Mouse (Mus musculus) myocyte (in vitro differentiated cells): ENCODE measurements around the gene Cend1. TPM values are rescaled to one million over a fixed set of nuclear protein-coding genes. Genes with fewer than 3 reads are reported as not detected.
A peak's percentile ranks its signal among the peaks of the same experiment; 100 is the strongest.

ENCODE experiments used
- H3K27me3 ChIP-seq: one replicate; pipeline ENCODE4 v1.6.1; 2011; ENCODE audit not compliant: control insufficient read depth, insufficient read depth, insufficient read length
- H3K36me3 ChIP-seq: one replicate; pipeline ENCODE4 v1.6.1; 2011; ENCODE audit not compliant: control insufficient read depth, insufficient read depth
- H3K4me2 ChIP-seq: one replicate; pipeline ENCODE4 v1.6.1; 2011; ENCODE audit warnings: low read depth, control low read depth
- H3K4me3 ChIP-seq: one replicate; pipeline ENCODE4 v1.5.1; 2011; ENCODE audit warnings: mild to moderate bottlenecking, control low read depth, moderate library complexity
- H3K79me2 ChIP-seq: one replicate; pipeline ENCODE4 v1.6.1; 2011; ENCODE audit not compliant: control insufficient read depth, insufficient read depth
- H3ac ChIP-seq: one replicate; pipeline ENCODE4 v1.6.1; 2011; ENCODE audit not compliant: control insufficient read depth, insufficient read length
- CEBPB ChIP-seq: IDR thresholded peaks from 2 replicates; pipeline ENCODE4 v1.6.1; 2011; ENCODE audit warnings: mild to moderate bottlenecking, moderate library complexity; ENCODE audit not compliant: poor library complexity, insufficient read depth, severe bottlenecking
- E2F4 ChIP-seq: IDR thresholded peaks from one replicate; pipeline ENCODE4 v1.6.1; 2011; ENCODE audit warnings: mild to moderate bottlenecking, control low read depth, moderate library complexity; ENCODE audit not compliant: insufficient read depth
- MAX ChIP-seq: IDR thresholded peaks from one replicate; pipeline ENCODE4 v1.6.1; 2011; ENCODE audit warnings: low read depth, mild to moderate bottlenecking, control low read depth
- MYOD1 ChIP-seq, 3 experiments: IDR thresholded peaks; one replicate each; pipeline ENCODE4 v1.6.1; 2011; ENCODE audit warnings: control low read depth in 2 of 3, low read depth in 2 of 3, mild to moderate bottlenecking in 2 of 3, moderate library complexity in 1 of 3; ENCODE audit not compliant: insufficient read length in 2 of 3, control insufficient read depth in 1 of 3
- MYOG ChIP-seq, 3 experiments: IDR thresholded peaks; one replicate each; pipeline ENCODE4 v1.6.1; 2011; ENCODE audit warnings: control low read depth in 2 of 3, low read depth in 2 of 3, mild to moderate bottlenecking in 2 of 3; ENCODE audit not compliant: insufficient read length in 2 of 3, control insufficient read depth in 1 of 3, insufficient read depth in 1 of 3
- POLR2A ChIP-seq: IDR thresholded peaks from one replicate; pipeline ENCODE4 v1.6.1; 2011; ENCODE audit warnings: low read depth, mild to moderate bottlenecking, control low read depth, moderate library complexity; ENCODE audit not compliant: insufficient read length
- POLR2AphosphoS2 ChIP-seq: IDR thresholded peaks from one replicate; pipeline ENCODE4 v1.6.1; 2011; ENCODE audit warnings: low read depth, control low read depth; ENCODE audit not compliant: insufficient read length
- REST ChIP-seq: IDR thresholded peaks from one replicate; pipeline ENCODE4 v1.6.1; 2011; ENCODE audit warnings: mild to moderate bottlenecking, control low read depth, moderate library complexity; ENCODE audit not compliant: insufficient read depth, insufficient read length
- SRF ChIP-seq: IDR thresholded peaks from one replicate; pipeline ENCODE4 v1.6.1; 2011; ENCODE audit warnings: low read depth; ENCODE audit not compliant: control insufficient read depth, insufficient read length
- TCF12 ChIP-seq: IDR thresholded peaks from one replicate; pipeline ENCODE4 v1.6.1; 2011; ENCODE audit warnings: mild to moderate bottlenecking, control low read depth; ENCODE audit not compliant: poor library complexity, insufficient read depth, severe bottlenecking
- TCF3 ChIP-seq: IDR thresholded peaks from one replicate; pipeline ENCODE4 v1.6.1; 2011; ENCODE audit warnings: low read depth, control low read depth; ENCODE audit not compliant: insufficient read length
- USF1 ChIP-seq: IDR thresholded peaks from one replicate; pipeline ENCODE4 v1.6.1; 2011; ENCODE audit warnings: low read depth, mild to moderate bottlenecking, control low read depth, moderate library complexity
- polyA plus RNA-seq: library from polyadenylated mRNA; unstranded; fragments of >200 nt; fragmentation: generic; extraction: Trizol; gene quantifications from one replicate; pipeline ENCODE4 v1.2.1, GENCODE M21; 2012; ENCODE audit warnings: missing spikeins

The Cend1 gene
- polyA plus RNA-seq, 1 experiment, result 0.25 TPM

DNA sequence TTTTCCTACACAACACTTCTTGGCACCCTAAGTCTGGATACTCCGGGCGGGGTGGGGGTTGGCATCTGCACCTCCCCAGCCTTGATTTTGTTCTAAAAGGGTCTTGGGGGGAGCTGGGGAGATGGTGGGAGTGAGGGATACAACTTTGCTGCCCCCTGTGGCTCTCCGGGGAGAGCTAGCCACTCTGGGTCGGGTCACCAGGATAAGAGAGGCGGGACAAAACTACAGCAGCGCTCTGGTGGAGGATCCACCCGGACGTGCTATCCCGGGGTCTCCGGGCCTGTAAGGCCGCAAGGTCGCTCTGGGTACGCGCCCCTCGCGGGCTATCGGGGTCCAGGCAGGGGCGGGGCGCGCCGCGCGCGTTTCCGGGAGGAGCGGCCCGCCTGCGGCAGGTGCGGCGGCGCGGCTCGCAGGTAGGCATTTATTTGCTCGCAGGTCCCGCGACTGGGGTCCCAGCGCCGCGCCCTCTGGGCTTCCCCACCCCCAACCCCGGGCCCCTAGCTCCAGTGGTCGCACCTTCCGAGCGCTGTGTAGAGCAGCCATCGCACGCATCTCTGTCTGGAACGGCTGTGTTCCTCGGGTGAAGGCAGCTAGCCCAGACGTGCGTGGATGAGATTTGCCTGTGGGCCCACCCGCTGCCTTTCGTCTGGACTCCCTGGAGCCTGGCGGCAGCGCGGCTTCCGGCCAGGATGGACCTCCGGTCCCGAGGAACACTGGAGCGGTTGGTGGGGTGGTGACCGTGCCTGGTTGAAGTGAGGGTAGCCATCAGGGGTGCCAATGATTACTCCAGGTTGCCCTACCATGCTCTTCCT lies 32.4 kb upstream of the Cend1 start:
- TF ChIP-seq MYOD1 (IDR thresholded peaks at IDR 0.05; ENCODE audit: control insufficient read depth in 1 of 3, insufficient read length in 2 of 3, low read depth in 2 of 3) (no peak), SRF (no peak), POLR2A (no peak), POLR2AphosphoS2 (peak; percentile 24)
- Histone ChIP-seq H3K4me3 (no peak overlapping the region), H3ac (no peak overlapping the region), H3K36me3 (no peaks in the 10 kb centered on the region), H3K4me2 (peak overlapping the region; percentile 12), H3K27me3 (no peaks in the 10 kb centered on the region), H3K79me2 (no peaks in the 10 kb centered on the region)

DNA sequence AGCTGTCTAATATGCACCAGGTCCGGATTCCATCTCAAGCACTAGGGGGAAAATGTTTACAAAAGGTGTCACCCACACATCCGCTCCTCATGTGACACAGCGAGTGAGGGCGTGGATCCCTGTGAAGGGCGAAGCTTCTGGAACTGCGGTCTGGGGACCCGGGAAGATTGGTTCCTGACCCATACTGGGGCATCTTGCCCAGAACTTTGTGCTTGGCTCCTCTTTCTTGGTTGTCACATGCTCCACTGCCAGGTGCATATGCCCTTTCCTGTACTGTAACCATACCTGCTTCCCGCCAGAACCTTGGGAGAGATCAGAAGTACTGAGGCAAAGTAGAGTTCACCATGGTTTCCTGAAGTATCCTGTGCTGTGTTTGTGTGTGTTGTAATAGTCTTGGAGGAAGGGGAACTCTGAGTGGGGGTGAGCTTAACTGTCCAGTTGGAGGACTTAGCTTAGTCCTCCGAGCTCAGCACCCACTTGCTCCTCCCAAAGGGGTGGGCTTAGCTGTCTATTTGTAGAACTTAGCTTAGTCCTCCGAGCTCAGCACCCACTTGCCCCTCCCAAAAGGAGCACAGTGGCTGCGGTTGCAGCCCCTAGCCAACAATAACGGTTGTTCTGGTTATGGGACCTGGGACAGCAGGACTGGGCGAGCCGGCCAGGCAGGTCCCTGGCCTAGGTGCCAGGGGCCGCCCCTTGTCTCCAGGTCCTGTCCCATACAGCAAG lies 31.3 kb upstream of the Cend1 start, which contains the start of gene Cracr2b:
Gene Cracr2b, plus strand, starts transcription at position 704 of the 723 bp plus-strand sequence.
- H3K4me2 ChIP-seq, result peak within 1 kb of the TSS; percentile 12
- H3K27me3 ChIP-seq, result no peaks in the 10 kb centered on the region
- H3K4me3 ChIP-seq, result no peak within 1 kb of the TSS
- H3ac ChIP-seq, result no peak within 1 kb of the TSS
- no peaks in the 10 kb centered on the region for H3K36me3 ChIP-seq
- TF ChIP-seq POLR2AphosphoS2 (no peak), SRF (no peak), E2F4 (no peak), TCF12 (no peak), MYOD1 (IDR thresholded peaks at IDR 0.05; ENCODE audit: control insufficient read depth in 1 of 3, insufficient read length in 2 of 3, low read depth in 2 of 3) (no peak), MYOG (IDR thresholded peaks at IDR 0.05; ENCODE audit: control insufficient read depth in 1 of 3, insufficient read depth in 1 of 3, insufficient read length in 2 of 3, low read depth in 2 of 3) (no peak), MAX (no peak), POLR2A (no peak), TCF3 (no peak), USF1 (no peak)
- H3K79me2 ChIP-seq, result no peaks in the 10 kb centered on the region

- H3K36me3 ChIP-seq, result no peaks in the 10 kb centered on the region
- no peak overlapping the region for H3K4me2 ChIP-seq
- H3K79me2 ChIP-seq, result no peaks in the 10 kb centered on the region
- H3K27me3 ChIP-seq, result no peaks in the 10 kb centered on the region
- no peak for TF ChIP-seq MAX
- no peak for TF ChIP-seq MYOD1 (IDR thresholded peaks at IDR 0.05; ENCODE audit: control insufficient read depth in 1 of 3, insufficient read length in 2 of 3, low read depth in 2 of 3)
- no peak for TF ChIP-seq MYOG (IDR thresholded peaks at IDR 0.05; ENCODE audit: control insufficient read depth in 1 of 3, insufficient read depth in 1 of 3, insufficient read length in 2 of 3, low read depth in 2 of 3)
- TF ChIP-seq CEBPB, result no peak
- TF ChIP-seq POLR2AphosphoS2, result no peak
- no peak for TF ChIP-seq REST
- no peak for TF ChIP-seq SRF
- no peak for TF ChIP-seq POLR2A
- TF ChIP-seq USF1, result no peak
- TF ChIP-seq TCF12, result no peak
- TF ChIP-seq TCF3, result no peak
- TF ChIP-seq E2F4, result no peak
- H3ac ChIP-seq, result no peak overlapping the region
- H3K4me3 ChIP-seq, result no peak overlapping the region
Measured at GRCm38 (mm10) chr7:141460001-141460390, 30.7 kb upstream of the Cend1 start.

GRCm38 (mm10) chr7:141459301-141459711 lies 30.0 kb upstream of the Cend1 start:
- no peak overlapping the region for H3K4me2 ChIP-seq
- no peak for TF ChIP-seq MAX
- peak; percentile 16 for TF ChIP-seq POLR2A
- TF ChIP-seq POLR2AphosphoS2, result no peak
- TF ChIP-seq MYOD1 (IDR thresholded peaks at IDR 0.05; ENCODE audit: control insufficient read depth in 1 of 3, insufficient read length in 2 of 3, low read depth in 2 of 3), result no peak
- TF ChIP-seq USF1, result no peak
- TF ChIP-seq TCF12, result no peak
- TF ChIP-seq REST, result no peak
- no peak for TF ChIP-seq TCF3
- no peaks in the 10 kb centered on the region for H3K36me3 ChIP-seq
- H3K27me3 ChIP-seq, result no peaks in the 10 kb centered on the region
- H3ac ChIP-seq, result no peak overlapping the region
- H3K4me3 ChIP-seq, result no peak overlapping the region
- no peaks in the 10 kb centered on the region for H3K79me2 ChIP-seq
